Mouse (Mus musculus) mouse trophoblast stem cell (cell line): Measurements from ENCODE around the gene A4galt.

Experiments used
- in situ Hi-C, 2 experiments: fragments of 300-500 bp; cut with MseI, MboI; formaldehyde crosslinking; loops; 2 replicates in 1 of 2; 3 replicates in 1 of 2; pipeline ENCODE4 v1.15.1; 2025

A4galt gene

DNA sequence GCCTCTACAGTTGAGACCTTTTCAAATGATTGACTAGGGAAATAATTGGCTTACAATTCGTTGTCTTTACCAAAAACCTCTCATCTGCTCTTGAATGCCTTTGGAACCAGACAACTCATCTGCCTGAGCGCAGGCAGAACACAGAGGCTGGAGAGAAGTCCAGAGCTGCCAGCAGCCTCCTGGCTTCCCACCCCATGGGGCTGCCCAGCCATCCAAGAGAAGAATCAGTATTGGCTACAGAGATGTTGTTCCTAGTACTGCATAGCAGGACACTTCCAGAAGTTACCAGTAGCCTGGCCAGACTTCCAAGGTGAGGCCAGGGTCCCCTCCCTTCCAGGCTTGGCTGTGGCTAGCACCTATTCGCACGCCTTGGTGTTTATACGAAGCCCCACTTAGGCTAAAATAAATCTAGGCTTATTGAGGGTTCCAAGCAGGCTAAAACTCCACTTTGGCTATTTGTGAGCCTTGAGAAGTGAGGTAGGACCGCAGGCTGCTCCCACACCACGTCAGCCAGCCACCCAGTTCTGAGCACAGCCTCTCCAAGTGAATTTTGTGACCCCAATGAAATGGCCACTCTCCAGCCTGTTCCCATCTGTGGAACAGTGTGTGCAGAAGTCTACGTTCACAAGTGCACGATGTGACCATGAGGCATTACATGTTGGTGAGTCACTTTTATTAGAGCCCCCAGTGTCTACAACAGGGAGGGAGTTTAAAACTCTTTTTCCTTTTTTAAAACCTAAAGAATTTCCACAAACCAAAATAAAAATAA, 25.3 kb downstream of the A4galt start:
- in situ Hi-C loops: no loop called here

GRCm38 (mm10) chr15:83224136-83224766, 27.3 kb downstream of the A4galt start:
- in situ Hi-C loops: no loop called here

- in situ Hi-C loops: no loop called here
These were observed 28.2 kb downstream of the A4galt start for GRCm38 (mm10) chr15:83223208-83223962.

DNA sequence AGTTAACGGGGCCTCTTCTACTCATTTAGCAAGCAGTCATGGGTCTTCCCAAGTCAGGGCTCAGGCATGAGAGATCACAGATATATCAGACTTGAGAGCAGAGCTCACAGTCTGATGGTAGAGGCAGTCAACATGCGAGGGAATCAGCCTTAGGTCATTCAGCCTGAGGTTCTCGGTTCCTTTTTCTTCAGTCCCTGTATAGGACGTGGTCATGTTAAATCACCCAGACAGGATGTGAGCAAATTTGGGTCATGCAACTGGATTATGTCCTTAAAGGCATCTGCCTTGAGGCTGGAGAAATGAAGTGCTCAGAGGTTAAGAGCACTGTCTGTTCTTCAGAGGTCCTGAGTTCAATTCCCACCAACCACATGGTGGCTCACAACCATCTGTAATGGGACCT, 29.9 kb downstream of the A4galt start:
- in situ Hi-C loops: no loop called here

- in situ Hi-C loops: no loop called here
These were observed 31.1 kb downstream of the A4galt start for GRCm38 (mm10) chr15:83220368-83221013.

- in situ Hi-C loops: no loop called here
These were observed 36.0 kb downstream of the A4galt start for GRCm38 (mm10) chr15:83215322-83216216.

DNA sequence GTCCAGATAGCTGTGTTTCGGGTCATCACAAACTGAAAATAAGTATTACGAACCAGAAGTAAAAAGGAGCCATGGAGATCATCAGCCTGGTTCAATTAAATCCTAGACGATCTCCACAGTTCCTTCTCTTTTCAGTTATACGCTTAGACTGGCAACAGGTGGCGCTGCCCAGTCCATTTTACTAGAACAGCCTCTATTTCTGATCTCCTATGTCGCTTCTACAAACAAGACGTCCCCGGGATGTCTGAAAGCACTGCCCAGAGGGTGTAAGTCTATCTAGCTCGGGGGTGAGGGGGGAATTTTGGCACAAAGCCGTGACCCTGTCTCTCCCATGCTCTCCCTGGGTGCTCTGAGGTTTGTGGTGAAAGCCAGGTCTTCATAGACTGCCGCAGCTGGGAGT, 41.3 kb downstream of the A4galt start:
- in situ Hi-C loops: no loop called here

GRCm38 (mm10) chr15:83209719-83210118, 41.9 kb downstream of the A4galt start:
- in situ Hi-C loops: loop anchor here in 1 of 2 experiments (5.0 kb wide), 1 partner anchor 52 kb away; no protein-coding TSS in a partner anchor

- in situ Hi-C loops: loop anchor here in 1 of 2 experiments (5.0 kb wide), 1 partner anchor 52 kb away; no protein-coding TSS in a partner anchor
These were observed 42.4 kb downstream of the A4galt start for GRCm38 (mm10) chr15:83209092-83209695.

GRCm38 (mm10) chr15:83204731-83205451, 46.7 kb downstream of the A4galt start:
- in situ Hi-C loops: loop anchor here in 1 of 2 experiments (5.0 kb wide), 1 partner anchor 48 kb away; no protein-coding TSS in a partner anchor

- in situ Hi-C loops: no loop called here
These were observed 49.2 kb downstream of the A4galt start for GRCm38 (mm10) chr15:83202412-83202811.

DNA sequence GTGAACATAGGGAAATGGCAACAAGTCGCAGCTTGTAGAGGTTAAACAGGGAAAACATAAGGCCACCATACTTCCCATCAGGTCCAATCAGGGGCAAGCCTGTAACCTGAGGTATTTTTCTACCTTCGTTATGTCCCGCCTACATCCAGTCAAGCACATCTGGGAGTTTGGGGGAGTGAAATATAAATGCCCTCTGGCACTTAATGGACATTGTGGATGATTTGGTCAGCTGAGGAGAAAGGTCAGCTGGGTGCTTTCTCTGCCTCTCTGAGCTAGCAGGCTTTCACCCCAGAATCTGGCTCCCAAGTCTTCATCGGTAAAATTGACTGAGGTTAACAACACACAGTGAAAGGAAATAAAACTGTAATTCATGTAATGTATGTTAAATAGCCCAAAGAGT, 58.2 kb downstream of the A4galt start:
- in situ Hi-C loops: no loop called here

- in situ Hi-C loops: no loop called here
These were observed 69.2 kb downstream of the A4galt start for GRCm38 (mm10) chr15:83182351-83182750.

DNA sequence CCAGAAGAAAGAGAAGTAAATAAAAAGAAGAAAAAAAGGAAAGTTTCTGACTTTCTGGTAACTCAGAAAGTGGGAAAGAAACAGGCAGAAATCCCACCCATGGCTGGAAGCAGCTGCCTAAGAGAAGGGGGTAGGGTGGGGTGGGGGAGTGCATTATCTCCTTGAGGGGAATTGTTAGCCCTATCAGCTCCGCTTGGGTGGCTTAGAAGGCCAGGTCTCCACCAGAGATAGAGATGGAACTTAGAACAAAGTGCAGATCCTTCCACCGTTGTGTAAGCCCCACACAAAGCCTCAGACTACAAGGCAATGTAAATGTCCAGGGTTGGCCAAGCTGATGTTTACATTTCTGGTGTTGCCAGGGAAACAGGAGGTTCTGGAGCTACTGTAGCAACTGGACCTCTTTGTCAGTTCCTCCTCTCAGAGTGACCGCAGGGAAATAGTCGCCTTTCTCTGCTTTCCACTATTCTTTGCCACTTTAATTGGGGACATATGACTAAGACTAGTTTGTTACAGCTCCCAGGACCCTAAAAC, 69.7 kb downstream of the A4galt start:
- in situ Hi-C loops: no loop called here

- in situ Hi-C loops: no loop called here
These were observed 71.6 kb downstream of the A4galt start for GRCm38 (mm10) chr15:83180004-83180403.
